Mouse (Mus musculus) erythroblast, embryonic 14.5 days (primary cell): ENCODE results near the gene Iqgap1.

Source experiments
- GATA1 ChIP-seq: IDR thresholded peaks from 2 replicates; pipeline ENCODE4 v1.6.1; 2012; ENCODE audit warnings: low read length, inconsistent platforms, mixed read lengths
- TAL1 ChIP-seq: IDR thresholded peaks from 3 replicates; pipeline ENCODE4 v1.6.1; 2012; ENCODE audit warnings: low read length, inconsistent platforms, mixed read lengths

GRCm38 (mm10) chr7:80766861-80767312, 58.9 kb downstream of the Iqgap1 start:
- TF ChIP-seq GATA1 = no peak
- no peak for TF ChIP-seq TAL1
